Mouse (Mus musculus): Measurements from ENCODE around the gene Adh6a. TPM values are rescaled to one million over a fixed set of nuclear protein-coding genes. Genes with fewer than 3 reads are reported as not detected.

Adh6a gene
- 0.11 TPM in 1 of 2 replicates, not detected in the other for polyA plus RNA-seq (2015; fragmentation: Nextera tagmentation; extraction: Ambion mirVana)

DNA sequence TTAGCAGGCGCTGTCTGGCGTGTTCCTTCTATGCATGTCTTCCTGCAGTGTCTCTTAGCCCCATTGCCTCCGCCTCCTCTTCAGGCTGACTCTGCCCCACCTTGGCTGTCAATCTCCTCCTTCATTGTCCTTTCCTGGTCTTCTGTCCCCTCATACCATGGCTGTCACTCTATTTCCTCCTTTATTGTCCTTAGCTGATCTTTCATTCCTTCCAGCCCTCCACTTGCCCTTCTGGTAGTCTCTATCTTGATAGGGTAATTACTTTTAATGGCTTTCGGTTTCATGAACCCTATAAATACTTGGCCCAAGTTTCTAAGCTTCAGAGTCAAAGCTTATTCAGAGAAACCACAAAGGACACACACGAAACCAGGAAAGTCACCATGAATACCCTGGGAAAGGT is at the start of gene Adh6a:
TSS of gene Adh6a (plus strand) at position 322 of the 400 bp plus-strand sequence.
- Histone ChIP-seq H3K36me3 (no peaks in the 10 kb centered on the region), H3K9me3 (no peaks in the 10 kb centered on the region), H3K9ac (no peak within 1 kb of the TSS), H3K4me1 (peaks cover 6% of the 10 kb centered on the region; the same call in 1 of the 2 replicates), H3K27me3 (no peaks in the 10 kb centered on the region), H3K27ac (no peak within 1 kb of the TSS), H3K4me2 (no peak within 1 kb of the TSS), H3K4me3 (no peak within 1 kb of the TSS)
- 88% methylated on average over 5 of the region's 5 CpGs for WGBS
- ATAC-seq (ENCODE audit: borderline replicate concordance, extremely low read depth, low FRiP score, low TSS enrichment): no peak

DNA sequence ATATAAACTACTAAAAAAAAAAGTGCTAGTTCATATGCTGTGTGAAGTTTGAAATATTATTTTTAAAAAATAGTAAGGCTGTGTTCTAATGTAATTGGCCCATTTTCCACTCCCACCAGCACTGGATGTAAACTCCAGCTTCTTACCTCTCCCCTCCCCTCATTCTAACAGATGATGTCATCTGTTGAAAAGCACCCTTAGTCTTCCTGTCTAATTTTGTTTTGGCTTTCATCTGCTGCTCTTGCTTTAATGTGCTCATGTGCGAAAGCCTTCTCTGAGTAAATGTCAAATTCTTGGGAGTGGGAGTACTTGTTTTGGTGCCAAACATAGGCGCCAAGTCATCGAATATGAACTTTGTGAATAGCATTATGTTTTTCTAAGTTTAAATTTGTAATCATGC is 48.4 kb upstream of the Adh6a start:
- H3K4me3 ChIP-seq: no peak overlapping the region
- no peak overlapping the region for H3K9ac ChIP-seq
- H3K27me3 ChIP-seq: no peaks in the 10 kb centered on the region
- H3K9me3 ChIP-seq: no peaks in the 10 kb centered on the region
- no peaks in the 10 kb centered on the region for H3K36me3 ChIP-seq
- ATAC-seq (ENCODE audit: borderline replicate concordance, extremely low read depth, low FRiP score, low TSS enrichment): no peak
- H3K4me1 ChIP-seq: peaks cover 14% of the 10 kb centered on the region; the same call in 1 of the 2 replicates
- H3K27ac ChIP-seq: no peak overlapping the region
- 51% methylated on average over 3 of the region's 3 CpGs for WGBS
- no peak overlapping the region for H3K4me2 ChIP-seq

DNA sequence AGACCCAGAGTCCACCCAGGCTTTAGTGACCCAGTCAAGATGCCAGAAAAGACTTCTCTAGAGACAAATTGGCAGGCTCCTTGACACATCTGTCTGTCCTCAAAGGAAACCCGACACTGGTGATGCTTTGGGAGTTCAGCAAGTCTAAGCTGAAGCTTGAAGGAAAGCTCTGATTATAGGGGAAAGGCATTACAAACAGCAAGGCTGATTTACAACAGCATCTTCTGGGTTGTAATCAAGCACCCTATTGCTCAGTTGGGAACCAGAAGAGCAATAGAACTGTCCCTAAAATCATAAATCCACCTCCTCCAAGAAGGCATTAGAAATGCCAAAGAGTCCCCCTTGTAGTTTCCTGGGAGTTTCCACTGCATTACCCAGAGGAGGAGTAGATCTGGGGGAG is 42.6 kb upstream of the Adh6a start:
- Histone ChIP-seq H3K9ac (no peak overlapping the region), H3K27ac (no peak overlapping the region), H3K9me3 (no peaks in the 10 kb centered on the region), H3K4me2 (no peak overlapping the region), H3K36me3 (no peaks in the 10 kb centered on the region), H3K4me3 (no peak overlapping the region), H3K27me3 (no peaks in the 10 kb centered on the region), H3K4me1 (no peaks in the 10 kb centered on the region)
- ATAC-seq (ENCODE audit: borderline replicate concordance, extremely low read depth, low FRiP score, low TSS enrichment): no peak
- WGBS: 6% methylated on average over 1 of the region's 1 CpGs

DNA sequence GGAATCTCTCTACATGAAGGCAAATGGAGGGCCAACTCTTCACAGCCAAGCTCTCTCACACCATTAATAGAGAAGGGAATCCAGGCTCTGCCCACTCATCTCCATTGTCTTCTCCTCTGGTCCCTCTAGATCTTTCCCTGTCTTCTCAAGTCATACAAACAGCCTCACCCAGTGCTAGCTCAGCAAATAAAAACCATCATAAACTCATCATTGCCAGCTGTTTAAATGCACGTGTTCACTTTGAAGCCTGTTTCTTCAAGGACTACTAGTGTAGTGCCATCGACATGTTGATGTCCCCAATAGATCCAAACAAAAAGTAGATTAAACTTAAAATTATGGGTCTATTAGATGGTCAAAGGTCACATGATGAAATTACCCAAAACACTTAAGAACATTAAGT is 41.8 kb upstream of the Adh6a start:
- Histone ChIP-seq H3K27me3 (no peaks in the 10 kb centered on the region), H3K9me3 (no peaks in the 10 kb centered on the region), H3K4me2 (no peak overlapping the region), H3K36me3 (no peaks in the 10 kb centered on the region), H3K4me3 (no peak overlapping the region), H3K9ac (no peak overlapping the region), H3K27ac (no peak overlapping the region), H3K4me1 (no peaks in the 10 kb centered on the region)
- 82% methylated on average over 2 of the region's 2 CpGs for WGBS
- no peak for ATAC-seq (ENCODE audit: borderline replicate concordance, extremely low read depth, low FRiP score, low TSS enrichment)

DNA sequence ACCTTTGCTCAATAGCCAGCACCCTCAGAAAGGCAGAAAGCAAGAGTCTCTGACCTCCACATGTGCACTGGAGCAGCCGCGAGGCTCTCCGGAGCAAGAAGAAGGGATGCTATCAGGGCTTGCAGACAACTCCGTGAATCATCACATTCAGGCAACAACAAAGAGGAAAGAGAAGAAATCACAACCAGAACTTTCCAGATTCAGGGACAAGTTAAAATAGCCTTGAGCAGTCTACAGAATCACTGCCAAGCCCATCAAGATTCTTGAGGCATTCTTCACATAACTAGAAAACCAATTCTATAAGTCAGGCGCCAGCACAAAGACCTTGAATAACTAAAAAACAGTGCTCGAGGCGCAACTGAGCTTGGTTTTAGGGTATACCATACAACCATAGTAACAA is 40.0 kb upstream of the Adh6a start:
- 76% methylated on average over 7 of the region's 7 CpGs for WGBS
- Histone ChIP-seq H3K9me3 (no peaks in the 10 kb centered on the region), H3K27me3 (no peaks in the 10 kb centered on the region), H3K4me1 (peaks cover 4% of the 10 kb centered on the region; the same call in 1 of the 2 replicates), H3K36me3 (no peaks in the 10 kb centered on the region), H3K4me3 (no peak overlapping the region), H3K27ac (no peak overlapping the region), H3K4me2 (no peak overlapping the region), H3K9ac (no peak overlapping the region)
- ATAC-seq (ENCODE audit: borderline replicate concordance, extremely low read depth, low FRiP score, low TSS enrichment): no peak

DNA sequence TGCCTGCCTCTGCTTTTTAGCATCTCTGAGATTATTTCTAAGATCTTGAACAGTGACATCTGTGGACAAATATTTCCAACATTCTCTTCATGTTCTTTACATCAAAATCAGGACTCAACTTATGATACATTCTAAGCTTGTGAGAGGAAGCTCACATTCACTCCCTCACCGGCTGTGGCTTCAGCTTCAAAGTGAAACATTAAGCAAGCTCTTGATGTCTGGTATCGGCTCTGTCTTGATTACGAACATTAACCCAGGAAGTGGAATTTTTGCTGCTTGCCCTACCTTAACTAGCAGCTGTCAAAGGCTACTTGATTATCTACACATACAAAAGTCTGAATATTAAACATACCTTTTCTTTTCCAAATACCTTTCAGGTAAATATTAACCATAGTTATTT is 38.0 kb upstream of the Adh6a start:
- H3K4me3 ChIP-seq: no peak overlapping the region
- H3K9ac ChIP-seq: no peak overlapping the region
- H3K27ac ChIP-seq: no peak overlapping the region
- no peak overlapping the region for H3K4me2 ChIP-seq
- H3K4me1 ChIP-seq: peaks cover 5% of the 10 kb centered on the region; the same call in 1 of the 2 replicates
- ATAC-seq (ENCODE audit: borderline replicate concordance, extremely low read depth, low FRiP score, low TSS enrichment): no peak
- H3K27me3 ChIP-seq: no peaks in the 10 kb centered on the region
- H3K9me3 ChIP-seq: no peaks in the 10 kb centered on the region
- no peaks in the 10 kb centered on the region for H3K36me3 ChIP-seq
- 47% methylated on average over 3 of the region's 3 CpGs for WGBS

DNA sequence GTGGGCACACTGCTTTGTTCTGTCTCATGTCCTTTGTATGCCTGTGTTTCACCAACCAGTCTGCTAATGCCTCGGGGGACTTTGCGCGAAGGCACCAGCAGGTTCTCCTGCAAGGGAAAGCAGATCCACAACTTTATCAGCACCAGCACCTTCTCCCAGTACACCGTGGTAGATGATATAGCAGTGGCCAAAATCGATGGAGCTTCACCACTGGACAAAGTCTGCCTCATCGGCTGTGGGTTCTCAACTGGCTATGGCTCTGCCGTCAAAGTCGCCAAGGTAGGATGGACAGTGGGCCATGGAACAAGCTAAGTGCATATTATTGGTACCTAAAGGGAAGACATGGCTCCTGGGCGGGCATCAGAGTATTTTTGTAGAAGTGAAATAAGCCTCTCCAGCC is 30.5 kb upstream of the Adh6a start:
- no peak overlapping the region for H3K27ac ChIP-seq
- peaks cover 31% of the 10 kb centered on the region for H3K36me3 ChIP-seq
- H3K9me3 ChIP-seq: no peaks in the 10 kb centered on the region
- no peak overlapping the region for H3K9ac ChIP-seq
- no peak overlapping the region for H3K4me2 ChIP-seq
- peaks cover 10% of the 10 kb centered on the region; the same call in 1 of the 2 replicates for H3K4me1 ChIP-seq
- no peak for ATAC-seq (ENCODE audit: borderline replicate concordance, extremely low read depth, low FRiP score, low TSS enrichment)
- 95% methylated on average over 9 of the region's 9 CpGs for WGBS
- H3K27me3 ChIP-seq: no peaks in the 10 kb centered on the region
- no peak overlapping the region for H3K4me3 ChIP-seq

DNA sequence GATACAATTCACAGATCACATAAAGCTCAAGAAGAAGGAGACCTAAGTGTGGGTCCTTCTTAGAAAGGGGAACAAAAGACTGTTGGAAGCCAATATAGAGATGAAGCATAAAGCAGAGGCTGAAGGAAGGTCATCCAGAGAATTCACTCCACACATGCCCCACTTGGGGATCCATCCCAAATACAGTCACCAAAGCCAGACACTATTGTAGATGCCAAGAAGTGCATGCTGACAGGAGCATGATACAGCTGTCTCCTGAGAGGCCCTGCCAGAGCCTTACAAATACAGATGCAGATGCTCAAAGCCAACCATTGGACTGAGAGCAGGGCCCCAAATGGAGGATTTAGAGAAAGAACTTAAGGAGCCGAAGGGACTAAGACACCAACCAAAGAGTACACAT is 29.3 kb upstream of the Adh6a start:
- Histone ChIP-seq H3K4me3 (no peak overlapping the region), H3K27me3 (no peaks in the 10 kb centered on the region), H3K4me2 (no peak overlapping the region), H3K36me3 (peaks cover 31% of the 10 kb centered on the region), H3K27ac (peak overlapping the region; percentile 24; the same call in 1 of the 2 replicates), H3K9me3 (no peaks in the 10 kb centered on the region), H3K4me1 (peaks cover 10% of the 10 kb centered on the region; the same call in 1 of the 2 replicates), H3K9ac (no peak overlapping the region)
- ATAC-seq (ENCODE audit: borderline replicate concordance, extremely low read depth, low FRiP score, low TSS enrichment): peak; percentile 75
- WGBS: 64% methylated on average over 1 of the region's 1 CpGs

DNA sequence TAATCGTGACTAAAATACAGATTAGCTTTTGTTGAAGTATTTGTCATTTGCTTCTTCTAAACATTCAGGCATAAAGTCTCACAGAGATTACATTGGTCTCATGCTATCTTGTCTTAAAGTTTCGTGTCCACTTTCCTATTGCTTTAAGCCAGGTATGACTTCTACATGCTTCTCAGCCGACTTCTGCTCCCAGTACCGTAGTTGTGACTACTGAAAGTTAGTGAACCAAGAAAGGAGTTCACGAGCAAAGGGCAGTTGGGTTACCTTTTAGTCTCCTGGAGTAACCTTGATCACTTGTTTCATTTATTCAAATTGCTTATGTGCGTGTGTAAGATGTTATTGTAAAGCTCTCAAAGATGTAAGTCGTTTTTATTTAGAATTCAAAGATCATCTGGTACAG is 27.1 kb upstream of the Adh6a start:
- no peak overlapping the region for H3K9ac ChIP-seq
- no peak for ATAC-seq (ENCODE audit: borderline replicate concordance, extremely low read depth, low FRiP score, low TSS enrichment)
- H3K4me1 ChIP-seq: no peaks in the 10 kb centered on the region; the same call in 1 of the 2 replicates
- no peak overlapping the region for H3K4me2 ChIP-seq
- H3K9me3 ChIP-seq: no peaks in the 10 kb centered on the region
- H3K27ac ChIP-seq: no peak overlapping the region
- peaks cover 41% of the 10 kb centered on the region for H3K36me3 ChIP-seq
- H3K4me3 ChIP-seq: no peak overlapping the region
- WGBS: 91% methylated on average over 7 of the region's 7 CpGs
- H3K27me3 ChIP-seq: no peaks in the 10 kb centered on the region

DNA sequence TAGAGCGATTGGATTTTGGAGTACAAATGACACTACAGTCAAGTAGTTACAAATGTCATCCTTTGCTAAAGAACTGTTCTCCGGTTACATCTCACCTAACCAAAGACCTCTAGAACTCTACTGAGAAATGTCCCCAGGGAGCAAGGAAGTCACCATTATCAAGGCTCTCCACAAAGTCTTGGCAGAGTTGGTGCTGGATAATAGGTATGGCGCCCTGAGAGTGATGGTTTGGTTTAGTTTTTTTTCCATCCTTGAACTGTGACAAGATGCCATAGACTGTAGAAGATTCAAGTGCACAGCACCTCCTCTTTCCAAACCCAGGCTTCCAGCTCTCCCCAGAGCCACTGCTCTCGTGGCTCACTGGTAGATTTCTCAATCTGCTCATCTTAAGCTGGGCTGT is 25.4 kb upstream of the Adh6a start:
- H3K27me3 ChIP-seq: no peaks in the 10 kb centered on the region
- no peak for ATAC-seq (ENCODE audit: borderline replicate concordance, extremely low read depth, low FRiP score, low TSS enrichment)

DNA sequence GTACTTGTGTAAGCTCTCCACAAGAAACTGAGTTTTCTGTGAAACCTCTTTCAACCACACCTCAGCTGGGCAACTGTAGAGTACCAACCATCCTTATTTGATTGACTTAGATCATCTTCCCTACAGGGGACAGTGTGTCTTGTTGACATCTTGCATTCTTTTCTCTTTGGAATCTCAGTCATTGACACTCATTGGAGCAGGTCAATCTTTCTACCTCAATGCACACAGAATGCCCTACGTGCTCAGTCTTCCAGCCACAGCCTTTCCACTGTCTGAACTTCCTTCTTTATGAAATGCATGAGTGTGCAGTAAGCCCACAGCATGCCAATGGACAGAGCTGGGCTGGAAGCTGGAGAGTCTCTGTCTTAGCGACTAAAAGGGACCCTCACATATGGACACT is 22.4 kb upstream of the Adh6a start:
- H3K9me3 ChIP-seq: no peaks in the 10 kb centered on the region; the same call in 1 of the 2 replicates
- no peaks in the 10 kb centered on the region for H3K27me3 ChIP-seq
- no peak overlapping the region for H3K4me3 ChIP-seq
- 82% methylated on average over 2 of the region's 2 CpGs for WGBS
- no peaks in the 10 kb centered on the region for H3K4me1 ChIP-seq
- H3K4me2 ChIP-seq: no peak overlapping the region
- ATAC-seq (ENCODE audit: borderline replicate concordance, extremely low read depth, low FRiP score, low TSS enrichment): no peak
- H3K36me3 ChIP-seq: peaks cover 28% of the 10 kb centered on the region
- no peak overlapping the region for H3K9ac ChIP-seq
- H3K27ac ChIP-seq: no peak overlapping the region

More for the DNA sequence above, 25.4 kb upstream of the Adh6a start:
- H3K27ac ChIP-seq: no peak overlapping the region
- H3K36me3 ChIP-seq: peaks cover 38% of the 10 kb centered on the region
- H3K4me3 ChIP-seq: no peak overlapping the region
- WGBS: 86% methylated on average over 4 of the region's 4 CpGs
- H3K9ac ChIP-seq: no peak overlapping the region
- H3K4me2 ChIP-seq: no peak overlapping the region
- no peaks in the 10 kb centered on the region for H3K9me3 ChIP-seq
- H3K4me1 ChIP-seq: no peaks in the 10 kb centered on the region

DNA sequence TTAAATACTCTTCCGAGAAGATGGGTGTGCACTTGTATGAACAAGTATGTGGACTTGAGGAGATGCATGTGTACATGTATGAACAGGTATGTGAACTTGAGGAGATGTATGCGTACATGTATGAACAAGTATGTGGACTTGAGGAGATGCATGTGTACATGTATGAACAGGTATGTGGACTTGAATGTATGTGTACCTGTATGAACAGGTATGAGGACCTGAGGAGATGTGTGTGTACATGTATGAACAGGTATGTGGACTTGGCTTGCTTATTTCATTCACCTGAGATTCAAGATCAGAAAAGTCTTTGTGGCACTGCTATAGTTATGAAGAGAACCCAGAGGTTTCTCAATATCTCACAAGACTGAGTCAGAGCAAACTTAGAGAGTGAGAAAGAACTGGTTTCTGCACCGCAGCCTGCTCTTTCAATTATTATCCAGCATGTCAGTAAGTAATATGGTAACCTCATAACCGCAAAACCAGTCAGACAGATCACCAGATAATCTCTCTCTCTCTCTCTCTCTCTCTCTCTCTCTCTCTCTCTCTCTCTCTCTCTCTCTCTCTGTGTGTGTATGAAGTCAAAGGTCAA is 21.5 kb upstream of the Adh6a start:
- no peak overlapping the region for H3K27ac ChIP-seq
- no peaks in the 10 kb centered on the region for H3K4me1 ChIP-seq
- WGBS: 85% methylated on average over 4 of the region's 4 CpGs
- H3K27me3 ChIP-seq: no peaks in the 10 kb centered on the region
- no peaks in the 10 kb centered on the region; the same call in 1 of the 2 replicates for H3K9me3 ChIP-seq
- no peak for ATAC-seq (ENCODE audit: borderline replicate concordance, extremely low read depth, low FRiP score, low TSS enrichment)
- H3K4me2 ChIP-seq: no peak overlapping the region
- H3K36me3 ChIP-seq: peaks cover 24% of the 10 kb centered on the region
- H3K9ac ChIP-seq: no peak overlapping the region
- no peak overlapping the region for H3K4me3 ChIP-seq

Data from lung, embryonic 15.5 days (tissue).